Mouse (Mus musculus): ENCODE data around the gene Ythdf1.

DNA sequence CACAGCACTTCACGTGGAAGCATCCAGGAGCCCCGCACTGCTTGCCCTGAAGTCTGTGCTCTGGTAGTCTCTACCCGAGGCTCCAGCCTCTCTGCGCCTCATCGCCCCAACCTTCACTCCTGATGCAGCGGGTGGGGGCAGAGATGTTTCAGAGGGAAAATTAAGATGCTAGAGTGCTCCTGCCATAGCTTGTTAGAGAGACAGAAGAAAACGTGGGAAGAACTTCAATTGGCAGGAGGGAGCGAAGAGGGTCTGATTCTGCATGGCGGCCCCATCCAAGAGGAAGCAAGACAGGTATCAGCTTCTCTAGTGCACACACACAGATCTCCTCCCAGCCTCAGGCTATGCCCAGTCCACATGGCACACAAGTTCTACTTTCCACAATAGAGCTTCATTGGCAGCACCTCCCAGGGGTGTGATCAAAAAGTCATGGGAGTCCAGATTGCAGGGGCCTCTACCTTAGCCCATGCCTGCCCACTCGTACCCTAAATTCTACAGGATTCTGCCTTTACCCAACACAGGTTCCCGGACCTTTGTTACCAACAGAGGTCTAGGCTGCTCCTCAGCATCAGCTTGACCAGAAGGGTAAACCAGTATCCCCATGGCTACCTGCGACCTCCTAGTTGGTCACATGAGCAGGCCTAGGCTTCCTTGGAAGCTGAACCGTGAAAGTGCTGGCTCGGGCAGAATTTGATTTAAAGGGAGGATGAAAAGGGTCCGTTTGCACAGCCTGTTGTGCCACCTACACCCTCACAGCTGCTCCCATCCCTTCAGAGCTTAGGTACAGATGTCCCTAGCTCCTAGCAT lies 23.7 kb downstream of the Ythdf1 start:
- no peak for TF ChIP-seq CTCF (conservative IDR thresholded peaks at IDR 0.05; ENCODE audit: insufficient read depth, insufficient read length, low read depth, low read length)
- TF ChIP-seq POLR2A (IDR thresholded peaks at IDR 0.05; ENCODE audit: low read depth, low read length), result no peak

Measured in kidney, adult 2 months (tissue).